Mouse (Mus musculus) testis, adult 2 months (tissue): ENCODE measurements around the gene Casp9. TPM values are rescaled to one million over a fixed set of nuclear protein-coding genes. Genes with fewer than 3 reads are reported as not detected.

Source experiments
- H3K27ac ChIP-seq: fragments of 200-500 bp; 2 replicates; pipeline ENCODE4 v1.5.1; 2012; ENCODE audit warnings: low read depth, low read length; ENCODE audit not compliant: control insufficient read depth, insufficient read depth
- H3K27me3 ChIP-seq: fragments of 200-500 bp; 2 replicates; pipeline ENCODE4 v1.6.1; 2012; ENCODE audit warnings: mild to moderate bottlenecking, low read length, moderate library complexity; ENCODE audit not compliant: control insufficient read depth, insufficient read depth
- H3K36me3 ChIP-seq: fragments of 200-500 bp; 2 replicates; pipeline ENCODE4 v1.6.1; 2012; ENCODE audit warnings: mild to moderate bottlenecking, low read length; ENCODE audit not compliant: control insufficient read depth, insufficient read depth
- H3K4me1 ChIP-seq: fragments of 200-500 bp; 2 replicates; pipeline ENCODE4 v1.6.1; 2012; ENCODE audit warnings: low read length; ENCODE audit not compliant: control insufficient read depth, insufficient read depth
- H3K4me3 ChIP-seq: fragments of 200-500 bp; 2 replicates; pipeline ENCODE4 v1.5.1; 2012; ENCODE audit warnings: low read depth, mild to moderate bottlenecking, low read length, moderate library complexity, mixed read lengths; ENCODE audit not compliant: control insufficient read depth
- CTCF ChIP-seq: fragments of 200-500 bp; IDR thresholded peaks from 2 replicates; pipeline ENCODE4 v1.5.1; 2012; ENCODE audit warnings: low read depth, mild to moderate bottlenecking, inconsistent platforms, low read length, moderate library complexity; ENCODE audit not compliant: control insufficient read depth, insufficient read depth, insufficient replicate concordance
- POLR2A ChIP-seq: fragments of 200-500 bp; IDR thresholded peaks from 2 replicates; pipeline ENCODE4 v1.6.1; 2012; ENCODE audit warnings: low read depth, mild to moderate bottlenecking, inconsistent platforms, low read length, moderate library complexity; ENCODE audit not compliant: control insufficient read depth
- polyA plus RNA-seq: library from polyadenylated mRNA; depleted of rRNA; stranded (reverse); fragments of >200 nt; gene quantifications from 2 replicates; pipeline ENCODE4 v1.2.3, GENCODE M21; 2012

Casp9 gene
- polyA plus RNA-seq, 1 experiment = 7.8 TPM

- TF ChIP-seq POLR2A (no peak), CTCF (no peak)
- Histone ChIP-seq H3K27ac (no peak overlapping the region), H3K36me3 (peaks cover 1% of the 10 kb centered on the region), H3K4me3 (no peak overlapping the region), H3K4me1 (peaks cover 2% of the 10 kb centered on the region), H3K27me3 (no peaks in the 10 kb centered on the region)
Measured at GRCm38 (mm10) chr4:141784835-141785234, 8.6 kb upstream of the Casp9 start.

- Histone ChIP-seq H3K4me1 (peaks cover 5% of the 10 kb centered on the region), H3K4me3 (no peak overlapping the region), H3K27me3 (no peaks in the 10 kb centered on the region), H3K27ac (no peak overlapping the region), H3K36me3 (peaks cover 1% of the 10 kb centered on the region)
- TF ChIP-seq CTCF (no peak), POLR2A (no peak)
Measured at GRCm38 (mm10) chr4:141786141-141786540, 7.3 kb upstream of the Casp9 start.

- peaks cover 1% of the 10 kb centered on the region for H3K36me3 ChIP-seq
- no peak for TF ChIP-seq CTCF
- no peak for TF ChIP-seq POLR2A
- H3K27me3 ChIP-seq = no peaks in the 10 kb centered on the region
- H3K27ac ChIP-seq = no peak overlapping the region
- peaks cover 7% of the 10 kb centered on the region for H3K4me1 ChIP-seq
- H3K4me3 ChIP-seq = no peak overlapping the region
Measured at GRCm38 (mm10) chr4:141787046-141787445, 6.4 kb upstream of the Casp9 start.

GRCm38 (mm10) chr4:141787462-141787861 lies 6.0 kb upstream of the Casp9 start:
- Histone ChIP-seq H3K4me1 (peaks cover 7% of the 10 kb centered on the region), H3K27me3 (no peaks in the 10 kb centered on the region), H3K4me3 (no peak overlapping the region), H3K36me3 (no peaks in the 10 kb centered on the region; the same call in none of the 2 replicates), H3K27ac (no peak overlapping the region)
- no peak for TF ChIP-seq CTCF
- TF ChIP-seq POLR2A = no peak

GRCm38 (mm10) chr4:141789564-141790218 lies 3.7 kb upstream of the Casp9 start:
- H3K36me3 ChIP-seq = no peaks in the 10 kb centered on the region; the same call in 1 of the 2 replicates
- H3K27me3 ChIP-seq = no peaks in the 10 kb centered on the region
- TF ChIP-seq POLR2A (no peak), CTCF (no peak)
- peak overlapping the region; percentile 87 for H3K4me3 ChIP-seq
- H3K4me1 ChIP-seq = peaks cover 12% of the 10 kb centered on the region
- H3K27ac ChIP-seq = peak overlapping the region; percentile 23

GRCm38 (mm10) chr4:141790524-141790990 lies 2.9 kb upstream of the Casp9 start, which contains the start of gene Dnajc16:
Gene Dnajc16, minus strand, starts transcription at chr4:141790931.
- peak within 1 kb of the TSS; percentile 87 for H3K4me3 ChIP-seq
- H3K36me3 ChIP-seq = no peaks in the 10 kb centered on the region; the same call in 1 of the 2 replicates
- no peak for TF ChIP-seq CTCF
- peak; percentile 57; the same call in 1 of the 2 replicates for TF ChIP-seq POLR2A
- H3K27me3 ChIP-seq = no peaks in the 10 kb centered on the region
- peaks cover 12% of the 10 kb centered on the region for H3K4me1 ChIP-seq
- H3K27ac ChIP-seq = peak within 1 kb of the TSS; percentile 73

GRCm38 (mm10) chr4:141791486-141791885 lies 1.9 kb upstream of the Casp9 start:
- Histone ChIP-seq H3K27me3 (no peaks in the 10 kb centered on the region), H3K36me3 (no peaks in the 10 kb centered on the region; the same call in 1 of the 2 replicates), H3K27ac (no peak overlapping the region; the same call in 1 of the 2 replicates), H3K4me1 (peaks cover 12% of the 10 kb centered on the region), H3K4me3 (peak overlapping the region; percentile 87)
- TF ChIP-seq CTCF (no peak), POLR2A (no peak)
